Mouse (Mus musculus) lung, postnatal 10 days (tissue): ENCODE results near the gene Atp8b5.

Source experiments
- DNase-seq: peaks from one replicate; pipeline ENCODE4 v3.0.0; 2021

Atp8b5 gene

DNA sequence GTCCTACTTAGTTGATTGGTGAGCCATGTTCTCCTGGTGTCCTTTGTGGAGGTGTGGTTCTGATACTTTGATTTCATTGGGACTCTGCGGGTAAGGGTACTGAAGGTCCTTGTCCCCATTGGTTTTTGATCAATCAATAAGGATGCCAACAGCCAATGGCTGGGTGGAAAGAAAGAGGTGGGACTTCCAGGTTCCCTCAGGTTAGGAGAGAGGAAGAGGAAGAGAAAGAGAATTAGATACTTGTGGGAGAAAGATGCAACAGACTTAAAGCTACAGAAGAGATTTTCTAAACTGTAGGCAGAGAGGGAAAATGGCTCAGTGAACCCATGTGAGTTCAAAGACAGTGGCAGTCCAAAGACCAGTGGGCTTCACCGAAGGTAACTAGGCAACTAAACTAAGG, 60.2 kb downstream of the Atp8b5 start:
- DNase-seq: no peak

DNA sequence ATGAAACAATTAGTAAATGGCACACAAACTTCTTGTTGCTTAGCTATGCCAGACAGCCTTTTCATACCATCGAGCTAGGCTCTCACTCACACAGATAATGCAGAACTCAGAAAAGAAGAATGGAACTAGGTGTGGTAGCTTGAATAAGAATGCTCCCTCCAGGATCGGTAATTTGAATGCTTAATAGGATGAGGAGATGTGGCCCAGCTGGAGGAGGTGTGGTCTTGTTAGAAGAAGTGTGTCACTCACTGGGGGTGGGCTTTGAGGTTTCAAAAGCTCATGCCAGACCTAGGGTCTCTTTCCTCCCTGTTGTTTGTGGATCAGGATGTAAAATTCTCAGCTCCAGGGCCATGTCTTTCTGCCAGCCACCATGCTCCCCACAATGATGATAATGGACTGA, 67.8 kb downstream of the Atp8b5 start:
- no peak for DNase-seq

DNA sequence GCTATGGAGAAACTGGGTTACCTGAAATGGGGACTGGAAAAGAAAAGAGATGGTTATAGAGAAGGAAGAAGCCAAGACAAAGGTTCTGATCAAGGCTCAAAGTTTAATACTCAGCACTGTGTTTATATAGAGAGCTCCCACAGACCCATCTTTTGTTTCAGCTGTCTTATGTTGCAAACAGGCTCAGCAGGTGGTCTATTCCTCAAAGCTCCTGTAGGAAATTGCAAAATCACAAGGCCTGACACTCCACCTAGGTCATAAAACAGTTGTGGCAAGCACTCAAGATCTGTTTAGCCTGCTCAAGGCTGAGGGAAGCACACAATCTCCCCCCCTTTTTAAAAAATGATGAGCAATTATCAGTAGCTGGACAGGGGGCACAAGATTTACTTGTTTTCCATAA, 69.2 kb downstream of the Atp8b5 start:
- DNase-seq: no peak

DNA sequence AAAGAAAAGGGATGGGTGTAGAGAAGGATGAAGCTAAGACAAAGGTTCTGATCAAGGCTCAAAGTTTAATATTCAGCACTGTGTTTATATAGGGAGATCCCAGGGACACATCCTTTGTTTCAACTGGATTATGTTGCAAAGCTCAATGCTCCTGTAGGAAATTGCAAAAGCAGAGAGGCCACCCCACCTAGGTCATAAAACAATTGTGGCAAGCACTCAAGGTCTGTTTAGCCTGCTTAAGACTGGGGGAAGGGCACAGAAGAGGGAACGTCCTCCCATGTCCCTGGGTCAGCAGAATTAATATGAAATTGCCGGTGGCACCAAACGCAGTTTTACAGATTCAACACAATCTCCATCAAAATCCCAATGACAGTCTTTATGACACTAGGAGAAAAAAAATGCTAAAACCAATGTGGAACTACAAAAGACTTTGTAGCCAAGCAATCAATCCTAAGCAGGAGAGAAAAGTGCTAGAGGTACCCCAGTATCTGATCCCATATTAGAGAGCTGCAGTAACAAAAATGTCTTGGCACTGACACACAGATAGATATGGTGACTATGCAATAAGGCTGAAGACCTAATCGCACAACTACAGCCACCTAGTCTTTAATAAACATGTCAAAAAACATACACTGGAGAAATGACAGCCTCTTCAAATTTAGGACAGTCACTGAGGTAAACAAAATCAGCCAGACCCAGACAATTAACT, 73.3 kb downstream of the Atp8b5 start:
- peak; percentile 46 for DNase-seq

DNA sequence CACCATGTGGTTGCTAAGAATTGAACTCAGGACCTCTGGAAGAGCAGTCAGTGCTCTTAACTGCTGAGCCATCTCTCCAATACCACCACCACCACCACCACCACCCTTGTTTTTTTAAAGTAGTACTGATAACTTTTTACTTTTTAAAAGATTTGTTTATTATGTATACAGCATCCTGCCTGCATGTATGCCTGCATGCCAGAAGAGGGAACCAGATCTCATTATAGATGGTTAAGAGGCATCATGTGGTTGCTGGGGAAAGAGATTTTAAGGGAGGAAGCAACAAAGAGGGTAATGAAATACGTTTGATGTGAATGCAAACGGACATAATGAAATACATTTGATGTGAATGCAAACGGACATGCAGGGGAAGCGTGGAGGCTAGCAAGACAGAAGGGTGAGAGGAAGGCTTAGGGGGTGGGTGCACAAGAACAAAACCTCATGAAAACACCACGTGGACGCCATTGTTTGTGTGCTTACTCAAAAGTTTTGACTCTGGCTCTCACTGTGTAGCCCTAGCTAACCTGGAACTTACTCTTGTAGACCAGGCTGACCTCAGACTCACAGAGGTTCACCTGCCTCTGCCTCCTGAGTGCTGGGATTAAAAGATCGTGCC, 74.4 kb downstream of the Atp8b5 start:
- DNase-seq: no peak

DNA sequence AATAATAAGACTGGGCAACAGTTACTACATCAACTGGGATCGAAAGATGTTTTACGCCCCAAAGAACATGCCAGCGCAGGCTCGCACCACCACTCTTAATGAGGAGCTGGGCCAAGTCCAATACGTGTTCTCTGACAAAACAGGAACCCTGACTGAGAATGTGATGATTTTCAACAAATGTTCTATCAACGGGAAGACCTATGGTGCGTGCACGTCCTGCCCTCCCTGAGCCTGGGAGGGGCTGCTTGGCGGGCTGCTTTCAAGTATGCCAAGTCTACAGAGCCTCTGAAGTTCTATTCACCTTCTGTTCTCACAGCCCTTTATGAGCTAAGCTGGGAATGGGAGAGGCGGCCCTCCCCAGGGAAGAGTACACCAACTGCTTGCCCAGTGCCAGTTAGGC, 75.5 kb downstream of the Atp8b5 start:
- no peak for DNase-seq

DNA sequence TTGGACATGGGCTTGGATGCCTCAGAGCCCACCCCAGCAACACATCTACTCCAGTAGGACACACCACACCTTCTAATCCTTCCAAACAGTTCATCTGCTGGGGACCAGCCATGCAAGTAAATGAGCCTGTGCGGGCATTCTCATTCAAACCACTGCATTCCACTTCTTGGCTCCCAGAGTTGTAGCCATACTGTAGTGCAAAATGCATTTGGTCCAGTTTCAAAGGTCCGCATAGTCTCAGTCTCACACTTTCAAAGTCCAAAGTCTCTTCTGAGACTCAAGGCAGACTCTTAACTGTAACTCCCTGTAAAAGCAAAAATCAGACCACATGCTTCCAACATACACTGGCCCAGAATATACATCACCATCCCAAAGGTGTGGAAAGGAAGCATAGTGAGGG, 78.0 kb downstream of the Atp8b5 start:
- DNase-seq: no peak

DNA sequence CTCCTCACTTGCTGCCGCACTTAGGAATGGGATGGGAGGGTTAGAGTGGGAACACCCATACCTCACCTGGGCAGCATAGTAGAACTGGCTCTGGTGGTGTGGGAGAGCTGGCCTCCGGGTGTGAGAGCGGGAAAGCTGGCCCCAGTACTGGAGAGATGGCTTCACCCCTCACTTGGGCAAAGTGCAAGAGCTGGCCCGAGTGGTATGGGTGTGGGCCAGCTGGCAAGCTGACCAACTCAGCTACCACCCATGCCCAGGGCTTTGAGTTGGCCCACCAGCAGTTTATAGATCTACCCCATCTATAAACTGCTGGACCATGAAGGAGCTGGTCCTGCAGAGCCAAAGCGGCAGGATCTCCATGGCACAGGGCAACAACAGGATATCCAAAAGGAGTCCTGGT, 82.2 kb downstream of the Atp8b5 start:
- DNase-seq: no peak

DNA sequence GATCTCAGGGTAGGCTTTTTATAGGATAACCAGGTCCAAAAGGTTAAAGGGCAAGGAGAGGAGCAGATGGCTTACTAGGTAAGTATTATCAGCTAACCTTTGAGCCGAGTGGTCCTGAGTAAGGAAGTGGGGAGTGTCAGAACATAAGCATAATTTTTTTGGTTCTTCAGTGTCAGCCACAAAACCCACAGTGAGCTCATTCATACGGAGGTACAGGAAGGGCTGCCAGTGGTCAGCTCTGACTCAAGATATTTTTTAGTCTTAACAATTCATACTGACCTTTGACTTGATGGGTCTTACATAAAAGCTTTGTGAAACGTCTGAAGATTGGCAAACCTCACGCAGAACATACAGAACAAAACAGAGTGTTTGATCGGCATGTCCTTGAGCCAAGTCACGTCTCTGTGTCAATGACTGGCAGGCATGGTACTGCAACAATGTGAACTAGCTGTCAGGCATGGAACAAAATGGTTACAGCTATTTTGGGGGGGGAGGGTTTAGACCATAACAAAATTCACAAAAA, 83.1 kb downstream of the Atp8b5 start:
- no peak for DNase-seq

DNA sequence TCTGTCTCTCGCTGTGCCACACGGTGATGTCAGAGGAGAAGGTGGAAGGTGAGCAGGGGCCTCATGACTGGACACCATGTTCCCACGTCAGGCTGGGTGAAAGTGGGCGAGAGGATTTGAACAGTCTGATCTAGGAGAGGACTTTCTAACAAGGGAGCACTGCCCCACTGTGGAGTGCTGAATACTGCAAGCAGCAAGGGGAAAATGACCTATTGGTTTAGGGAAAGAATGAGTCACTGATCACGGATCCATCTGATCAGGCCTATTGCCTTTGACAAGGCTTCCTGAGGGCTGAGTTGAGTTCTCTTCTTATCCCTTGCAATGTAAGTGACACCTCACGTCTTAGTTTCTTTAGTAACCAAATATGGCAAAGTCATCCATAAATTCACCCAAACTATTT, 86.7 kb downstream of the Atp8b5 start:
- DNase-seq: no peak

DNA sequence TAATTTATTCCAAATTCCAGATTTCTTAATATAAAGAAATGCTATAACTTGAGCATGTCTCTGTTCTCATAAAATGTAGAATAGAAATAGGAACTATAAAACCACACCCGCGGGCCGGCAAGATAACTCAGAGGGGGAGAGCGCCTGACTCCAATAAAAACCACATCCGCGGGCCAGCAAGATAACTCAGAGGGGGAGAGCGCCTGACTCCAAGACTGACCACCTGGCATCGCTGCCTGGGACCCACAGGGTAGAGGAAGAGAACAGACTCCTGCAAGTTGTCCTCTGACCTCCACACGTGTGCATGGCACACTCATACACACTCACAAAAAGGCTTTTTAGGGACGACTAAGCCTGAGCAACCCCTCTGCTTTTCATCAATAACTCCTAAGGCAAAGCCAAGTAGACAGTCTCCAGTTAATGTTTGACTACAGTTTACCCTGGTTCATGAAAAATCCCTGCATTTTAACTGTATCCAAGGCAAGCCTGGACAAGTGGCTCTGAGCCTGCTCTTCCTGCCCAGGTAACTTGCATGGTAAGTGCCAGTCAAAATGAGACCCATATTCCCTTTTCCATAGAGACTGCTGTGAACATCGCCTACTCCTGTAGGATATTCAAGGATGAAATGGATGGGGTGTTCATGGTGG, 98.1 kb downstream of the Atp8b5 start:
- no peak for DNase-seq

DNA sequence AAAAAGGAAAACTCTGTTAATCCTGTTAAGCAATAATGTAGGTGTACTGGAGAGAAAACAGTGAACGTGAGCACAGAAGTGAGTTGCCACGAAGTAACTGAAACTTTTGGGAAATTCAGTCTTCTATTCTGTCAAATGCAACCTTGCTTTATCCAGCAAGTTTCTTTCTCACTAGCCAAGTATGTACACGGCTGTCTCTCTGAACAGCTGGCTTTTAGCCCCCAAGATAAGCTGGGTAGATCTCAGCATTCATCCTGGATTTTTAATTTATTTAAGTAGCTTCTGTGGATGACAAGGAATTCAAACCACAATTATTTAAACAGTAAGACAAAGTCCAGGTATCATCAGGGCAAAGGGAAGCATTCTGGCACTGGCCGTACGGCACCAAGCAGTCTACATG, 100.3 kb downstream of the Atp8b5 start:
- no peak for DNase-seq

DNA sequence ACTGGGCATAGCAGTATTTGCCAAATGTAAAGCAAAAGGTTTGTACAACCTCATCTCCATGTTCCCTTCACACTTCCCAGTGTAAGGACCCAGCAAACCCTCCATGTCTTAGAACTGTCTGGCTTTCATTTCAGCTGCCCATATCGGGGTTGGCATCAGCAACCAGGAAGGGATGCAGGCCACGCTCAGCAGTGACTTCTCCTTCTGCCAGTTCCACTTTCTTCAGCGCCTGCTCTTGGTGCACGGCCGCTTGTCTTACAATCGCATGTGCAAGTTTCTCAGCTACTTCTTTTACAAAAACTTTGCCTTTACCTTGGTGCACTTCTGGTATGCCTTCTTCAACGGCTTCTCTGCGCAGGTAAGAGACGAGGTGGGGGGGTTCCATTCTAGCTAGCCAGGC, 100.8 kb downstream of the Atp8b5 start:
- DNase-seq: no peak

DNA sequence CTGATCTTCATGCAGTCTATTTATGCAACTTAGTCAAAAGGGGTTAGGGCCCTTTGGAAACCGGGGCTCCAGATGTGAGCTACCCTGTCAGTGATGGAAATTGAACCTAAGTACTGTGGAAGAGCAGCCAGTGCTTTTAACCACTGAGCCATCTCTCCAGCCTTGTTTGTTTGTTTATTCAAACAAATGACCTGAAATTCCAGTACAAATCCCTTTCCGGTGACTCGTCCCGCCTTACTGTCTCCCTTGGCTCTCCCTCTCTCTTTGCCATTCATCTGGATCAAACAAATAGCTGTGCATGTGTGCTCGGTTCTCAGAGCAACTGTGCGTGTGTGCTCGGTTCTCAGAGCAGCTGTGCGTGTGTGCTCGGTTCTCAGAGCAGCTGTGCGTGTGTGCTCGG, 104.4 kb downstream of the Atp8b5 start:
- DNase-seq: no peak

DNA sequence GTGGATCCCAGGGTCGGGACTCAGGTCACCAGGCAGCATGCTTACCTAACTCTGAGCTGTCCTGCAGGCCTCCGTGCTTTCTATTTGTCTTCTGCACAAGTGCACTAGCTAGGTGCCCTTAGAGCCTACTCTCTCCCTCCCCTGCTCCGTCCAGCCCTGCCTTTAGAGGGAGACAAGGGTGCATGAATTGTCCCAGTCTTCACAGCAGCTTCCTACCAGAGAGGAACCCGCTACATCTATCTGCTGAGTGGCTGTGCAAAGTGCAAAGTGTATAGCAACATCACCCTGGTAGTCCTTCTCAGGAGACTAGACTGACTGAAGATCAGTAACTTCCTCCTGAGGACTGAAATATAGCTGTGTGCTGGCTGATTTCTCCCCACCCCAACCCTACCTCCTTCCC, 105.2 kb downstream of the Atp8b5 start:
- peak; percentile 37 for DNase-seq

DNA sequence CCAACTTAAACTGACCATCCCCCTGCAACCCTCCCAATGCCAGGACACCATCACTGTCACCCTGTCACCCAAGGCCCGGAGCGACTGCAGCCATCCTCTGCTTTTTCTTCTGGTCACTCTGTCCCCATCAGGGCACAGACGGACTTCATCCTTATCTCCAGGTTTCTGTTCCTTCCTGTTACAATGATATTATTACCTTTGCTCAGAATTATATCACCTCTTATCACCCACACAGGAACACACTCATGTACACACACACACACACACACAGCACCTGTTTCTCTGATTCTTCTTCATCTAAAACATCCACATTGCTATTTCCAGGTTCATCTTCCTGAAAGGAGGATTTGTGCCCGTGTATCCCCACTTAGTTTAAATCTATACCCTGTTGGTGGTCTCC, 107.3 kb downstream of the Atp8b5 start:
- no peak for DNase-seq

DNA sequence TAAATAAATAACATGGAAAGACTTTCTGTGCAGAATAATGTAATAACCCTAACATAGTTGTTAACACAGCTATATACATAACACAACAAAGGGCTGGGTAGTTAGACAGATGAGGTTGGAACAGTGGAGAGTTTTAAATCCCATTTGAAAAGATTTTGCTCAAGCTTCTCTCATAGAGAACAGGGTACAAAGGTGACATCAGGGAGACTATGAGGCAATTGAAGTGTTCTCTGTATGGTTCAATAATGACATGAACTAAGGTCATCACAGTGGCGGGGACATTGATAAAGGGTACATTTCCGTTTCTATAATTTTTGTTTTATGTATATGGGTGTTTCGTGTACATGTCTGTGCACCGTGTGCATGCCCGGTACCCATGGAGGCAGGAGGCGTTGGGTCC, 112.6 kb downstream of the Atp8b5 start:
- no peak for DNase-seq

DNA sequence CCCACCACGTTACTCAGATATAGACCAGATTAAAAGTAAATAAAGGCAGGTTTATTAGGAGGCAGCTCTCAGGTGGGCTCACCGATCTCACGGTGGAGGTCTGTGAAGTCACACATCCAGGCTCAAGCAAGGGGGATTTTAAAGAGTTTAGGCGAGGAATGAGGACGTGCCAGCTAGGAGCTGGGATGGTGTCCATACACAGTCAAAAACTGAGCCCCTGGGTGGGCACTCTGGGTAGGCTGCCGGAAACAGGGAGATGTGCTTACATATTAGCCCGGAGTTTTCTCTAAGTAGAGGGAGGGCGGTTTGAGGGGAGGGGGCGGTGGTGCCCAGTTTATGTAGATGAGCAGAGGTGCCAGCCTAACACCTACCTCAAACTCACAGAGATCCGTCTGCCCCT, 114.0 kb downstream of the Atp8b5 start:
- DNase-seq: no peak

DNA sequence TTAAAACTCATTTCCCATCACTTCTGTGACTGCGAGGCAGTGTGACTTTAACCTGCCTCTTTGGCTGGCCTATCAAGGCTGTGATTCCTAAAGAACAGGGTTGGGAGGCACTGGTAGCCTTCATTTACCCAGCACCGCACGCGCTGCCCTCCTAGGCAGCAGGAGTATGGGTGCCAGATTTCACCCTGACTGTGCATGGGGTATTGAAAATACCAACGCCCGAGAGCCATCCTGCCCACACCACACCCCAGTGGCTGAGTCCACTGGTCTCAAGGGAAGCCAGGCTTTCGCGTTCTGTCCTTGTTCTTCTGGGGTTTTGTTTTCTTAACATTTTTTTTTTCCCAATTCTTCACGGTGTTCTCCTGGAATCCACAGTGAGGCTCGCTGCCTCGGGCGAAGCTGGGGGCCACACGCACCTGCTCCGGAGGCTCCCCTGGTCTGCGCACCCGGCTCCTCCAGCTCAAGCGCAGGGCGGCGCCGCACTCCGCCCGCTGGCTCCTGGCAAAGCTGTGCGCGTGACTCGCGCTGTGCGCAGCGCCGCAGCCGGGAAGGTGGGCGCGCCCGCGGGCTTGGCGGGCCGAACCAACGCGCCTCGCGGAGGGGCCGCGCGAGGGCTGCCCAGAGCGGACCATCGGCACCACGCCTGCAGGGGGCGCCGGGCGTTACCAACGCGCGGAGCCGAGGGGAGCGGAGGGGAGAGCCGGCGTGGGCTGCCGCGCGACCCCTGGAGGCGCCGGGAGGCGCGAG, 114.6 kb downstream of the Atp8b5 start, which contains the start of gene Rusc2:
Rusc2 (plus strand) TSS at position 572 of the 747 bp plus-strand sequence.
- DNase-seq: peak; percentile 94

DNA sequence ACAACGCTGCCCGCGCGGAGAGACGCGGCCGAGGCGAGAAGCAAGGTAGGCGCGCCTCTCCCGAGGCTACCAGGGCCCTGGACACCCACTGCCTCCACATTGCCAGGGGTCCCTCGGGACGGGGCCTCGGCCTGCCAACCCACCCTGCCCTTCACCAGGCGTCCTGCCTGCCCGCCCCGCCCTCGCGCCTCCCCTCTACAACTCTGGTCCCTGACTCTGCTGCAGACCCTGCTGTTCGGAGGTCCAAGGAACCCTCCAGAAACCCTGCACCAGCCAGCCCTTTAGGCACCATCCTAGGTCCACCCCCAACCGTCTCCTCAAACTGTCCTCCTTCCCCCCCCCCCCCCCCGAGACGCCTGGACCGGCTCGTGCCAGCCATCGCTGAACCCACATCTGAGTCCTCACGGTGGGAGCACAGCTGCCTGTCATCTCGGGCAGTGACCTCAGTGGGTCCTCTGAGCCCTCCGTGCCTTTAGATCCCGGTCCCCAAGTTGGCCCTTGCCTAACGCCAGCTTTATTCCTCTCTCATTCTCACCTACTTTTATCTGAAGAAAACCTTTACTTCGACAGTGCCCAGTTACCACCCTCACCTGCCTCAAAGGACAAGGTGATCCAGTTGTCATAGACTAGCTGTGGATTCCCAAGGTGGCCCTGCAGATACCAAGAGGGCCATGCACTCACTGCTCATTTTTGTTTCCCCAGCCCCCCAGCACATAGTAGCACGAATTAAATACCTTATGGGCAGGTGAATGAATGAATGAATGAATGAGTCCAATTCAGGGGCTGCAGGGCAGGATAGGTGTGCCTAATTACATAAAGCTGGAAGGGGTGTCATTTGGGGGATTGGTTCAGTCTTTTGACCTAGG, 115.4 kb downstream of the Atp8b5 start:
- DNase-seq: no peak

DNA sequence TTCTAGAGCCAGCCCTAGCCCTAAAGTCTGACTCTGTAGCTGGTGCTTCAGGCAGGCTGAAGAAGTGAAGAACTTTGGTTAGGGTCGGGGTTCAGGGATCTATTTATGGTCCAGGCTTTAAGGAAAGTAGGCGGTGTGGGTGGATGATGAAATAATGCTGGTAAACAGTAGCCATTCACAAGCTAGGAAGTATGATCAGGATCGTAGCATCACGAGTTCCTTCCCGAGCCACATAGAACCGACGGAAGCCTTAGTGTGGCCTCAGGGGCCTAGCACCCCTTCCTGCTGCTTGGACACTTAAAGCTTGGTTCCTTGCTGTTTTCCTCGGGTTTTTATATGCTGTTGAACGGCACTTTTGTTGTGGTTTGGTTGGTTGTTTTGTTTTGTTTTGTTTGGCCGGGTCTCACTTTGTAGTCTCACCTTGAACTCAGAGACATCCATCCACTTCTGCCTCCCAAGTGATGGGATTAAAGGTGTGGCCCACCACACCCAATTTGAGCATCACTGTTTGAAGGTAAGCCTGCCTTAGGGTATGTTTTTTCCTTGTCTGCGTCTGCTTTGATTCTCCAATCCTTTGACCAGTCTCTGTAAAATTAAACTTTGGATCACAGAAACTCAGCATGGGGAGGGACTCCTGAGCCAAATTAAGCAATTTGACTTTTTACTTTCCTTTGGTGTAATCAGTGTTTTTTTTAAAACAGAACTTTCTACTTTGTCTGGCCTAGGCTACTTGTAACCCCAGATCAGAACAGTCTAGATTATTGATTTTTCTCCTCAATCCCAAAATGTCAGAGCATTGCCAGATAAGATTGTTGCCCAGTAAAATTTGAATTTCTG, 116.5 kb downstream of the Atp8b5 start:
- no peak for DNase-seq

DNA sequence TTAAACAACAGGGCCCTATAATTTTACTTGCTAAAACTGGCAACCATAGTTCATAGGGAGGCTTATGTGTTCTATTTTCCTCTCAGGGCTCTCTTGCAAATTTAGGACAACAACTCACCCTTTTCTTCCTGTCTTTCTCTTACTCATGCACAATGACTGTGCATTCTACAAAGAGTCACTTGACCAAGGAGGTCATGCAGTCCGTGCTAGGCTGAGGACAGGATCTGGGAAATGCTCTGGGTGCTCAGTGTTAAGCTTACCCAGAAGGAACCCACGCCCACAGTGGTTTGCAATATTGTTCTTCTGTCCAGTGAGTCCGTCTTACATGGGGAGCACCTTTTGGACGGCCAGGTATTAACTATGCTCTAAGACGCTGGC, 117.1 kb downstream of the Atp8b5 start:
- DNase-seq: no peak
